Mouse (Mus musculus): ENCODE results near the gene Gm5796. TPM values are rescaled to one million over a fixed set of nuclear protein-coding genes. Genes with fewer than 3 reads are reported as not detected.
"Not testable (repeated sequence)": the region's sequence is repeated elsewhere in the genome, so short reads cannot be mapped to it uniquely, and the experiment has no call there.

The Gm5796 gene
- not detected in 2 replicates for polyA plus RNA-seq (2015; fragmentation: Nextera tagmentation; extraction: Ambion mirVana)

DNA sequence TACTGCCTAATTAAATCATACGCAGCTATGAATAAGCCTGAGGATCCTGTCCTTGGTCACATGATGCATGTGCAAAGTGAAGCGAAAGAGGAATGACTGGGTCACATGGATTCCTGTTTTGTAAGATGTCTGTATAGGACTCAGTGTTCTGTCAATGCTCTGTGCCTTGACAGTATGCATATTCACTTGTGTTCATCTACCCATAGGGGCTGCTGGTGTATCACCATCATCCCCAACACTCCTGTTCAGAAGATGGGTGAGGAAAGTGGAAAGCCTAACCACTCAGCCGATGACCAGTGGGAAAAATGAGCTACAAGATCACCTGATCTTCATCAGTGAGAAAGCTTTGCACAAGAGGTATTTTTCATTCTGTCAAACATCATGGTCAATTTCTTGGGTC, at the start of gene Gm5796:
Gm5796 (plus strand) TSS at position 301 of the 400 bp plus-strand sequence.
- whole genome bisulfite sequencing, result 80% methylated on average over 1 of the region's 3 CpGs
- not testable (repeated sequence) for H3K36me3 ChIP-seq (ENCODE audit: insufficient read depth, low read length); ATAC-seq

DNA sequence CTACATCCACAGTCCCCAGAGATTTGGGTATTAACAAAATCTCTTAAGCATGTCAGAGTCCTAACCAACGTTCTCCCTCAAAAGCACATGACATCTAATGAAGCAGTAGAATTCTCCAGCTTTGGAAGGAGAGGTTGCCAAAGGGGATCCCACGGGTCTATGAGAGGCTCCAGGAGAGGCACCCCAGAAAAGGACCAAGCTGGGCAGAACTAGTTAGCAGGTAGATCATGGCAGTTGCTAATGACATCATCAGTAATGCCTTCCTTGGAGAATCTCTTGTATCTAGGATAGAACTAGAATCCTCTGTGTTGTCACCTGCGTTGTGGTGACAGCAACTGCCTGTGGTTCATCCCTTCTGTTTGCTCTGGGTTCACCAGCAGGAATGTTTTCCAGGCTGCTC, 25.6 kb upstream of the Gm5796 start, which contains the start of gene Gm3099:
Gm3099 (plus strand) TSS at position 301 of the 400 bp plus-strand sequence.
- H3K36me3 ChIP-seq (ENCODE audit: insufficient read depth, low read length); H3K9me3 ChIP-seq (ENCODE audit: low read length); H3K4me2 ChIP-seq (replicated peaks; ENCODE audit: low read depth, low read length); H3K4me1 ChIP-seq (ENCODE audit: insufficient read depth, low read depth, low read length); DNase-seq (ENCODE audit: low spot score); ATAC-seq; H3K27me3 ChIP-seq (replicated peaks; ENCODE audit: insufficient read depth, low read length); H3K4me3 ChIP-seq (ENCODE audit: low read depth, low read length); H3K9ac ChIP-seq (replicated peaks; ENCODE audit: low read depth); H3K27ac ChIP-seq (ENCODE audit: low read length): not testable (repeated sequence)
- WGBS, result no CpG with 5 or more reads among the region's 3 CpGs

More for the DNA sequence above, at the start of gene Gm5796:
- DNase-seq (ENCODE audit: low spot score); H3K9me3 ChIP-seq (ENCODE audit: low read length); H3K4me1 ChIP-seq (ENCODE audit: insufficient read depth, low read depth, low read length); H3K4me2 ChIP-seq (replicated peaks; ENCODE audit: low read depth, low read length); H3K9ac ChIP-seq (replicated peaks; ENCODE audit: low read depth); H3K27me3 ChIP-seq (replicated peaks; ENCODE audit: insufficient read depth, low read length); H3K27ac ChIP-seq (ENCODE audit: low read length); H3K4me3 ChIP-seq (ENCODE audit: low read depth, low read length): not testable (repeated sequence)

DNA sequence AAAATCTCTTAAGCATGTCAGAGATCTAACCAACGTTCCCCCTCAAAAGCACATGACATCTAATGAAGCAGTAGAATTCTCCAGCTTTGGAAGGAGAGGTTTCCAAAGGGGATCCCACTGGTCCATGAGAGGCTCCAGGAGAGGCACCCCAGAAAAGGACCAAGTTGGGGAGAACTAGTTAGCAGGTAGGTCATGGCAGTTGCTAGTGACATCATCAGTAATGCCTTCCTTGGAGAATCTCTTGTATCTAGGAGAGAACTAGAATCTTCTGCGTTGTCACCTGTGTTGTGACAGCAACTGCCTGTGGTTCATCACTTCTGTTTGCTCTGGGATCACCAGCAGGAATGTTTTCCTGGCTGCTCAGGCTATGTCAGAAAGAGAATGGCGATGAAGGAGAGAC, 60.1 kb downstream of the Gm5796 start, which contains the start of gene Gm3115:
Gm3115 (plus strand) TSS at position 301 of the 400 bp plus-strand sequence.
- H3K4me2 ChIP-seq (replicated peaks; ENCODE audit: low read depth, low read length); DNase-seq (ENCODE audit: low spot score); H3K27me3 ChIP-seq (replicated peaks; ENCODE audit: insufficient read depth, low read length); H3K27ac ChIP-seq (ENCODE audit: low read length); H3K9me3 ChIP-seq (ENCODE audit: low read length); H3K9ac ChIP-seq (replicated peaks; ENCODE audit: low read depth); ATAC-seq; H3K4me3 ChIP-seq (ENCODE audit: low read depth, low read length); H3K36me3 ChIP-seq (ENCODE audit: insufficient read depth, low read length); H3K4me1 ChIP-seq (ENCODE audit: insufficient read depth, low read depth, low read length): not testable (repeated sequence)
- WGBS, result 49% methylated on average over 3 of the region's 3 CpGs

Other genes starting within 250 kb of the Gm5796 start
- gene Gm3002, start 213.9 kb upstream of the Gm5796 start, polyA plus RNA-seq (2015; fragmentation: Nextera tagmentation; extraction: Ambion mirVana), result not detected in 2 replicates
- gene Gm3033, start 177.7 kb upstream of the Gm5796 start, polyA plus RNA-seq (2015; fragmentation: Nextera tagmentation; extraction: Ambion mirVana), result not detected in 2 replicates
- not detected in 2 replicates for gene Gm2916, start 139.8 kb upstream of the Gm5796 start, polyA plus RNA-seq (2015; fragmentation: Nextera tagmentation; extraction: Ambion mirVana)
- not detected in 2 replicates for gene Gm3029, start 92.2 kb upstream of the Gm5796 start, polyA plus RNA-seq (2015; fragmentation: Nextera tagmentation; extraction: Ambion mirVana)
- 0.27 TPM in 1 of 2 replicates, not detected in the other for gene Gm3095, start 60.4 kb upstream of the Gm5796 start, polyA plus RNA-seq (2015; fragmentation: Nextera tagmentation; extraction: Ambion mirVana)
- not detected in 2 replicates for gene Gm3099, start 25.5 kb upstream of the Gm5796 start, polyA plus RNA-seq (2015; fragmentation: Nextera tagmentation; extraction: Ambion mirVana)
- not detected in 2 replicates for gene Gm3115, start 60.2 kb downstream of the Gm5796 start, polyA plus RNA-seq (2015; fragmentation: Nextera tagmentation; extraction: Ambion mirVana)
- gene Gm8108, start 86.6 kb downstream of the Gm5796 start, polyA plus RNA-seq (2015; fragmentation: Nextera tagmentation; extraction: Ambion mirVana), result 0.07 and 0.38 TPM in 2 replicates
- gene Gm3127, start 141.1 kb downstream of the Gm5796 start, polyA plus RNA-seq (2015; fragmentation: Nextera tagmentation; extraction: Ambion mirVana), result not detected in 2 replicates
- gene Gm2974, start 158.6 kb downstream of the Gm5796 start, polyA plus RNA-seq (2015; fragmentation: Nextera tagmentation; extraction: Ambion mirVana), result 0.07 TPM in 1 of 2 replicates, not detected in the other
- not detected in 2 replicates for gene Gm3138, start 225.7 kb downstream of the Gm5796 start, polyA plus RNA-seq (2015; fragmentation: Nextera tagmentation; extraction: Ambion mirVana)

All from lung, postnatal 0 days (tissue).